10 mouse cellular contexts compared by ENCODE assay signal in genomic region chr16:8689979-8690656, GRCm38 (mm10). TPM values are rescaled to one million over a fixed set of nuclear protein-coding genes. Genes with fewer than 3 reads are reported as not detected.
DNase-seq lines count a peak whose midpoint lies in the region.
"Had no signal": no experiment of that assay in that cellular context is flagged by ENCODE, and none has a peak within 500 bp of the region (broad histone marks: within the 10 kb centered on the region; RNA-seq: fewer than 3 reads in every experiment).

No protein-coding gene starts in this region.

- peak; percentile 72 for DNase-seq in adrenal gland, adult 2 months
- no peak for DNase-seq in adrenal gland, adult 8-10 months
- DNase-seq in layer of hippocampus, adult 11-12 months (ENCODE audit: low spot score), result peak; percentile 61
- DNase-seq in layer of hippocampus, adult 9-11 months, result no peak
- DNase-seq in cerebellum, adult 11 months, result peak; percentile 91
- peak; percentile 56 to 64 for DNase-seq in layer of hippocampus, postnatal 14 days (ENCODE audit: low spot score in 2 of 2)
- no peak for DNase-seq in embryo, embryonic 10 days (ENCODE audit: low spot score)
- no peak for DNase-seq in thymus, postnatal 0 days (ENCODE audit: low spot score)

RNA-seq across cellular contexts. Expression of gene Gm5767, which starts 9.5 kb away (rescaled TPM):
- total RNA-seq in adrenal gland, adult 2 months (2021), result not detected
- polyA plus RNA-seq in adrenal gland, adult 2 months (2012; rRNA removed), result 0.25 and 0.29 TPM in 2 replicates
- total RNA-seq in adrenal gland, adult 8-10 months (2022), result not detected
- not detected for total RNA-seq in layer of hippocampus, postnatal 14 days (2021)
- not detected in 2 replicates for polyA plus RNA-seq in thymus, postnatal 0 days (2015; fragmentation: Nextera tagmentation; extraction: Ambion mirVana)
- total RNA-seq: layer of hippocampus, postnatal 25 days had no signal
- polyA plus RNA-seq: urinary bladder, adult 2 months had no signal

RNA-seq across cellular contexts. Expression of gene Carhsp1, which starts 18.2 kb away (rescaled TPM):
- 100 to 1,000 TPM in 1 of 2 experiments, 10 to 100 TPM in 1; 52.0 to 120 TPM for total RNA-seq in adrenal gland, adult 2 months (2021)
- 233 and 404 TPM in 2 replicates for polyA plus RNA-seq in adrenal gland, adult 2 months (2012; rRNA removed)
- 100 to 1,000 TPM in 2 of 4 experiments, 10 to 100 TPM in 2; 47.3 to 133 (median 83.9) TPM for total RNA-seq in adrenal gland, adult 8-10 months (2022)
- 10 to 100 TPM; 23.2 to 23.8 TPM for total RNA-seq in layer of hippocampus, postnatal 14 days (2021)
- 34.2 and 37.6 TPM in 2 replicates for polyA plus RNA-seq in thymus, postnatal 0 days (2015; fragmentation: Nextera tagmentation; extraction: Ambion mirVana)

RNA-seq across cellular contexts. Expression of gene Tmem186, which starts 52.6 kb away (rescaled TPM):
- total RNA-seq in adrenal gland, adult 2 months (2021), result 10 to 100 TPM; 15.3 to 22.1 TPM
- 15.6 and 16.2 TPM in 2 replicates for polyA plus RNA-seq in adrenal gland, adult 2 months (2012; rRNA removed)
- 10 to 100 TPM; 22.7 to 24.9 (median 23.8) TPM for total RNA-seq in adrenal gland, adult 8-10 months (2022)
- 10 to 100 TPM; 10.6 to 11.5 TPM for total RNA-seq in layer of hippocampus, postnatal 14 days (2021)
- 20.1 and 22.8 TPM in 2 replicates for polyA plus RNA-seq in thymus, postnatal 0 days (2015; fragmentation: Nextera tagmentation; extraction: Ambion mirVana)

RNA-seq across cellular contexts. Expression of gene Pmm2, which starts 52.6 kb away (rescaled TPM):
- 10 to 100 TPM; 48.1 to 53.8 TPM for total RNA-seq in adrenal gland, adult 2 months (2021)
- 54.1 and 75.1 TPM in 2 replicates for polyA plus RNA-seq in adrenal gland, adult 2 months (2012; rRNA removed)
- 10 to 100 TPM; 56.5 to 79.9 (median 70.5) TPM for total RNA-seq in adrenal gland, adult 8-10 months (2022)
- 10 to 100 TPM; 31.9 to 34.5 TPM for total RNA-seq in layer of hippocampus, postnatal 14 days (2021)
- polyA plus RNA-seq in thymus, postnatal 0 days (2015; fragmentation: Nextera tagmentation; extraction: Ambion mirVana), result 53.3 and 60.3 TPM in 2 replicates

Comparison
In these comparisons a context has a peak if more than half of its experiments do, and no peak if none do; other contexts are left out.
1. DNase-seq: peak in adrenal gland, adult 2 months (single experiment), layer of hippocampus, adult 11-12 months (single experiment), cerebellum, adult 11 months (single experiment) and layer of hippocampus, postnatal 14 days (2 of 2); none in adrenal gland, adult 8-10 months (single experiment), layer of hippocampus, adult 9-11 months (single experiment), embryo, embryonic 10 days (single experiment) and thymus, postnatal 0 days (single experiment).